Mouse (Mus musculus): ENCODE measurements at regions not wholly inside any gene's neighbourhood (a gene's known extent, or its start where the extent isn't known, plus 50 kb on each side); places are given as distances from the start of the nearest gene placed in this dataset.

GRCm38 (mm10) chrX:132452986-132453385 is 1235.8 kb downstream of the Pcdh19 start:
- ATAC-seq (ENCODE audit: low FRiP score, low TSS enrichment), result no peak
- H3K4me2 ChIP-seq (replicated peaks; ENCODE audit: low read depth), result no peak overlapping the region
- H3K4me1 ChIP-seq (replicated peaks; ENCODE audit: control insufficient read depth, insufficient read depth), result no peaks in the 10 kb centered on the region
- no peak overlapping the region for H3K27ac ChIP-seq (replicated peaks)
- DNase-seq (ENCODE audit: low spot score), result no peak
- peak; percentile 55 for TF ChIP-seq CTCF (IDR thresholded peaks at IDR 0.05; ENCODE audit: low read depth)
- no peak for TF ChIP-seq EP300 (optimal IDR thresholded peaks at IDR 0.05)
- H3K4me3 ChIP-seq (ENCODE audit: low read depth, low read length), result no peak overlapping the region
- 40% methylated on average over 2 of the region's 2 CpGs for WGBS
- no peaks in the 10 kb centered on the region for H3K36me3 ChIP-seq (ENCODE audit: control insufficient read depth, insufficient read depth, low read length)
- H3K27me3 ChIP-seq (ENCODE audit: control insufficient read depth, insufficient read depth, low read length), result no peaks in the 10 kb centered on the region
- no peaks in the 10 kb centered on the region for H3K9me3 ChIP-seq (ENCODE audit: control insufficient read depth, low read length)
- no peak overlapping the region for H3K9ac ChIP-seq (ENCODE audit: low read length)

Measured in stomach, postnatal 0 days (tissue).